Mouse (Mus musculus): ENCODE measurements around the gene Fut8. TPM values are rescaled to one million over a fixed set of nuclear protein-coding genes. Genes with fewer than 3 reads are reported as not detected.

The Fut8 gene
- polyA plus RNA-seq, 1 experiment from 2014 or later = 69.5 TPM

DNA sequence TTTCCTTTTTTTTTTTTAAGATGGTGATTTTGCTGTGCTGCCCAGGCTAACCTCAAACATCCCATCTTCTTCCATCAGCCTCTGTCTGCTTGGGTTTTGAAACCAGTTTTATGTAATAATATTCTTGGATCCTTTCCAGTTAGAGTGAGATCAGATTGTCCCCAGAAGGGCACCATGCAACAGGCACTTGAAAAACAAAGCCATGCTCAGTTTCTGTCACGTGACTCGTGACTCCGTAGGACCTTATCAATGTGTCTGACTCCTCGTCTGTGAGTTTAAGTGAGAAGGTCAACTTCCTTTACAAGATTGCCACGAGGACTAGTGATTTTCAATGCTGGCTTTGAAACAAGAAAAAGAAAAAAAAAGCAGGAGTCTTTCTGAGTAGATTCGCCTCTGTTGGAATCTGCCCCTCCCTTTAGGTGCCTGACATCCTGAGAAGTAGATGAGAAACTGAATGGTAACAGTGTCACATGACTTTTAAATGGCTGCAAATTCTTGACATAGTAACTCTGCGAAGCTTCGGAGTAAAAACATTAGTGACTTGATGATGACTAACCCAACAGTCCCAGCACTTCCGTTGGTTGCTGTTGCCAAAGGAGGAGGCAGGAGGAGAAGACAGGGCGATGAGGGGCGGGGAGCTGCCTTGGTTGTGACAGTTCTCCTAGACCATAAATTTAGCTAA is 21.3 kb upstream of the Fut8 start:
- H3K27me3 ChIP-seq (ENCODE audit: control insufficient read depth, insufficient read depth, low read depth, low read length) = no peaks in the 10 kb centered on the region
- no peak overlapping the region for H3K4me3 ChIP-seq (ENCODE audit: low read depth, low read length)
- H3K9me3 ChIP-seq (replicated peaks; ENCODE audit: control insufficient read depth, low read length, poor library complexity, severe bottlenecking) = no peaks in the 10 kb centered on the region
- no peak overlapping the region for H3K27ac ChIP-seq (ENCODE audit: low read length)
- no peaks in the 10 kb centered on the region for H3K4me1 ChIP-seq (ENCODE audit: control insufficient read depth, insufficient read depth, low read length)
- 78% methylated on average over 11 of the region's 11 CpGs for WGBS
- no peak overlapping the region for H3K9ac ChIP-seq (ENCODE audit: low read depth, low read length)
- no peak for ATAC-seq
- H3K36me3 ChIP-seq (ENCODE audit: control insufficient read depth, insufficient read depth, low read length) = no peaks in the 10 kb centered on the region
- H3K4me2 ChIP-seq (ENCODE audit: low read length) = no peak overlapping the region

DNA sequence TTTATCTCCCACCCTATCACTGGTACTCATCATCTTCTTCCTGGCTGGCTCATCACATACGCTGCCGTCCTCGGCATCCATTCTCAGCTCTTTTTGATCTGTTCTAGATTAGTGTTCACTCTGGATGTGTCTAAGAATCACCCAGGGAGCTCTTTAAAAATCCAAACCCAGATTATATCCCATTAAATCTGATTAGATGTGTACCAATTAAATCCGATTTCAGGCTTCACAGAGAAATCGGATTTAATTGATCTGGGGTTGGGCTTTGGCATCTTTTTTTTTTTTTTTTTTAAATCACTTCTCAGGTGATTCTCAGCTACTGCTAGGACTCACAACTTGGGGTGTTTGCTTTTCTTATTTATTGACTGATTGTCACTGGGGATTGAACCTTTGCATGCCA is 17.3 kb upstream of the Fut8 start:
- Histone ChIP-seq H3K4me1 (ENCODE audit: control insufficient read depth, insufficient read depth, low read length) (no peaks in the 10 kb centered on the region), H3K27ac (ENCODE audit: low read length) (no peak overlapping the region), H3K9me3 (replicated peaks; ENCODE audit: control insufficient read depth, low read length, poor library complexity, severe bottlenecking) (no peaks in the 10 kb centered on the region), H3K9ac (ENCODE audit: low read depth, low read length) (no peak overlapping the region), H3K4me3 (ENCODE audit: low read depth, low read length) (no peak overlapping the region), H3K36me3 (ENCODE audit: control insufficient read depth, insufficient read depth, low read length) (no peaks in the 10 kb centered on the region), H3K27me3 (ENCODE audit: control insufficient read depth, insufficient read depth, low read depth, low read length) (no peaks in the 10 kb centered on the region), H3K4me2 (ENCODE audit: low read length) (no peak overlapping the region)
- ATAC-seq = no peak
- 53% methylated on average over 5 of the region's 5 CpGs for WGBS

DNA sequence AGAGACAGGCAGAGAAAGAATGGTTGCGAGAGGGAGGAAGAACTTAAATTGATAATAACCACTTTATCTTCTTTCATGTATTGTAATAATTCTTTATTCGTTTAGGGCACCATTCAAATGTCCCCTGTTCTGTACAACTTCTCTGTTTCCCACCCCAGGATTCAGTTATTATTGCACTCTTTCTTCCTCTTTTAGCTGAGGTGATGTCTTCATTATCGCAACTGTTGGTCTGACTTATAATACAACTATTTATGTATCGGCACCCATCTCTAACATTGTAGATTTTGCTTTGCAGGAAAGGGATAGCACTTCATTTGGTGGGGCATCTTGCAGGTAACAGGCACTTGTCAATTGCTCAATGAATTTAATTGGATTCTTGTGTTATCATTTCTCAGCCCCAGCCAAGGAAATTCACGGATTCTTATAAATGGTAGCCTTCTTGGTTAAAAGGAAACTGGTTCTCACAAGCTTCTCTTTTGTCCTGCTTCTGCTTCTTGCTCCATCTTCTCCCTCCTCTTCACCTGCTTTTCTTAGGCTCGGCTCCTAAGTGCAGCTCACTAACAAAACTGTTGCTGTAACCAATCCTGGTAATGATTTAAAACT is 15.6 kb upstream of the Fut8 start:
- Histone ChIP-seq H3K27ac (ENCODE audit: low read length) (no peak overlapping the region), H3K4me2 (ENCODE audit: low read length) (no peak overlapping the region)

DNA sequence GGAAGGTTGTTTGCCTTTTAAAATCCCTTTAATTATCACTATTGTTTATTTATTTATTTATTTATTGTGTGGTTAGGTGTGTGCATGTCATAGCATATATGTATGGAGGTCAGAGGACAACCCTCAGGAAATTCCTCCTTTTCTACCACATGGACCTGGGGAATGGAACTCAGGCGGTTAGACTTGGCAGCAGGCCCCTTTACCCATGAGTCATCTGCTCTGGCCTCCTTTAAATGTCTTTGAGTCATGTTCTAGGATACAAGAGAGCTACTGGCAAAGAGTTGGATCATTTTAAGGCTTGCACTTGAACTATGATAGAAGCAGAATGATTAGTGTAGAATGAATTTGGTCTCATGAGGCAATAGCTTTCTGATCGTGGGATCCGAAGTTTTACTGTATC is 14.3 kb upstream of the Fut8 start:
- Histone ChIP-seq H3K9me3 (replicated peaks; ENCODE audit: control insufficient read depth, low read length, poor library complexity, severe bottlenecking) (no peaks in the 10 kb centered on the region), H3K36me3 (ENCODE audit: control insufficient read depth, insufficient read depth, low read length) (no peaks in the 10 kb centered on the region), H3K27me3 (ENCODE audit: control insufficient read depth, insufficient read depth, low read depth, low read length) (no peaks in the 10 kb centered on the region), H3K4me1 (ENCODE audit: control insufficient read depth, insufficient read depth, low read length) (no peaks in the 10 kb centered on the region), H3K4me3 (ENCODE audit: low read depth, low read length) (no peak overlapping the region), H3K9ac (ENCODE audit: low read depth, low read length) (no peak overlapping the region), H3K4me2 (ENCODE audit: low read length) (no peak overlapping the region), H3K27ac (ENCODE audit: low read length) (no peak overlapping the region)
- ATAC-seq = no peak
- WGBS = 92% methylated on average over 3 of the region's 3 CpGs

More for the DNA sequence above, 15.6 kb upstream of the Fut8 start:
- WGBS = 84% methylated on average over 6 of the region's 6 CpGs
- Histone ChIP-seq H3K36me3 (ENCODE audit: control insufficient read depth, insufficient read depth, low read length) (no peaks in the 10 kb centered on the region), H3K4me1 (ENCODE audit: control insufficient read depth, insufficient read depth, low read length) (no peaks in the 10 kb centered on the region), H3K4me3 (ENCODE audit: low read depth, low read length) (no peak overlapping the region), H3K9ac (ENCODE audit: low read depth, low read length) (no peak overlapping the region), H3K27me3 (ENCODE audit: control insufficient read depth, insufficient read depth, low read depth, low read length) (no peaks in the 10 kb centered on the region), H3K9me3 (replicated peaks; ENCODE audit: control insufficient read depth, low read length, poor library complexity, severe bottlenecking) (no peaks in the 10 kb centered on the region)
- ATAC-seq = no peak

DNA sequence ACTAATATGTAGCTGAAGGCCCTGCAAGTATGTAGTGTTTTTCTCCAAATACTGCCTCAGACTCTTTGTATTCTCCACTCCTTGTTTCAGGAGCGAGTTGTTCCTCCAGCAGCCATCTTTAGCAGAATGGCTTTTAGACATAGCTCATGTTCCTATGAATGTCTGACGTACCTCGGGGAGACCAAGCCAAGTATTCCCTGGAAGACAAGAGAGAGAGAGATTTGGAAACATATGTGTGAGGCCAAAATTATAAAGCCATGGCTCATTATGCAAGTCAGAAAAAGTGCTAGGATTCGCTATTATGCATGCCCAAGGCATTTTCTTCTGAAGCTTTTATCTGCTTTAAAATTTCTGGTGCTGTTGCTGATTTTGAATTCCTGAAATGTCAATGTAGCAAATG is 13.8 kb upstream of the Fut8 start:
- WGBS = 64% methylated on average over 4 of the region's 4 CpGs
- H3K9me3 ChIP-seq (replicated peaks; ENCODE audit: control insufficient read depth, low read length, poor library complexity, severe bottlenecking) = no peaks in the 10 kb centered on the region
- H3K4me1 ChIP-seq (ENCODE audit: control insufficient read depth, insufficient read depth, low read length) = no peaks in the 10 kb centered on the region
- no peak for ATAC-seq
- no peak overlapping the region for H3K4me3 ChIP-seq (ENCODE audit: low read depth, low read length)
- H3K27ac ChIP-seq (ENCODE audit: low read length) = 0 out of 2 replicates have a peak overlapping the region, but pooled peaks have one; percentile 53
- no peak overlapping the region for H3K9ac ChIP-seq (ENCODE audit: low read depth, low read length)
- no peaks in the 10 kb centered on the region for H3K27me3 ChIP-seq (ENCODE audit: control insufficient read depth, insufficient read depth, low read depth, low read length)
- H3K36me3 ChIP-seq (ENCODE audit: control insufficient read depth, insufficient read depth, low read length) = no peaks in the 10 kb centered on the region
- no peak overlapping the region for H3K4me2 ChIP-seq (ENCODE audit: low read length)

DNA sequence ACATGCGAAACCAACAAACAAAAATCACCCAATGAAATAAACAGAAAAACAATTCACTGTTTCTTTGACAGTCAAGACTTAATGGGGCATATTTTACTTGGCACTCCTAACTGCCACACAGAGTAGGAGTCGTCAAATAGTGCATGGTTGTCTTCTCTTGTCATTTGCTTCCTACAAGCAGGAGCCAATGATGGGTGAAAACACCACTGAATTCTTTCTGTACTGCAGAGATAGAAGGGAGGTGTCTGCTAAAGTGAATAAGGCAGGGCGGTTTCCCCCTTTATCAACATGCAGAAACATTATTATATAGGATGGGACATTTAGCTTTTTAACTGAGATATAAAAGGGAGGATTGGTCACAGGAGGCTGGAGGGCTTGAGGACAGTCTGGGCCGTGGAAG is 13.0 kb upstream of the Fut8 start:
- no peak overlapping the region for H3K4me2 ChIP-seq (ENCODE audit: low read length)
- no peak overlapping the region for H3K27ac ChIP-seq (ENCODE audit: low read length)
- H3K27me3 ChIP-seq (ENCODE audit: control insufficient read depth, insufficient read depth, low read depth, low read length) = no peaks in the 10 kb centered on the region
- 71% methylated on average over 4 of the region's 4 CpGs for WGBS
- H3K4me3 ChIP-seq (ENCODE audit: low read depth, low read length) = no peak overlapping the region
- H3K9me3 ChIP-seq (replicated peaks; ENCODE audit: control insufficient read depth, low read length, poor library complexity, severe bottlenecking) = no peaks in the 10 kb centered on the region
- H3K4me1 ChIP-seq (ENCODE audit: control insufficient read depth, insufficient read depth, low read length) = no peaks in the 10 kb centered on the region
- no peaks in the 10 kb centered on the region for H3K36me3 ChIP-seq (ENCODE audit: control insufficient read depth, insufficient read depth, low read length)
- ATAC-seq = no peak
- H3K9ac ChIP-seq (ENCODE audit: low read depth, low read length) = no peak overlapping the region

DNA sequence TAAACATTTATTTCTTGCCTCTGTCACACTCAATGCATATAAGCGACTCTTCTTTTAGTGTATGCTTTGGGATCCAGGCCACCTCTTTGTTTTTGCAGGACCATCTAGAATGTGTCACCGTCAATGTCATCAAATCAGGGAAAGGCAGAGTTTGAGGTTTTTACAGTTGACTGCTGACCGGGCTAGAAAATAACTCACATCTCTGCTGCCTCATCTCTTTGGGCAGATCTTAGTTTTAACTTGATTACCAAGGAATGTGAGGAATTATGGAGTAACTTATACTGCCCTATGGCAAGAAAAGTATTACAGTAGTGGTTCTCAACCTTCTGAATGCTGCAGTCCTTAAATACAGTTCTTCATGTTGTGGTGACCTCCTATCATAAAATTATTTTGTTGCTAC is 12.2 kb upstream of the Fut8 start:
- no peaks in the 10 kb centered on the region for H3K9me3 ChIP-seq (replicated peaks; ENCODE audit: control insufficient read depth, low read length, poor library complexity, severe bottlenecking)
- 83% methylated on average over 3 of the region's 3 CpGs for WGBS
- H3K27ac ChIP-seq (ENCODE audit: low read length) = no peak overlapping the region
- no peak overlapping the region for H3K4me2 ChIP-seq (ENCODE audit: low read length)
- H3K4me3 ChIP-seq (ENCODE audit: low read depth, low read length) = no peak overlapping the region
- no peak for ATAC-seq
- no peak overlapping the region for H3K9ac ChIP-seq (ENCODE audit: low read depth, low read length)
- no peaks in the 10 kb centered on the region for H3K4me1 ChIP-seq (ENCODE audit: control insufficient read depth, insufficient read depth, low read length)
- H3K36me3 ChIP-seq (ENCODE audit: control insufficient read depth, insufficient read depth, low read length) = no peaks in the 10 kb centered on the region
- H3K27me3 ChIP-seq (ENCODE audit: control insufficient read depth, insufficient read depth, low read depth, low read length) = no peaks in the 10 kb centered on the region

DNA sequence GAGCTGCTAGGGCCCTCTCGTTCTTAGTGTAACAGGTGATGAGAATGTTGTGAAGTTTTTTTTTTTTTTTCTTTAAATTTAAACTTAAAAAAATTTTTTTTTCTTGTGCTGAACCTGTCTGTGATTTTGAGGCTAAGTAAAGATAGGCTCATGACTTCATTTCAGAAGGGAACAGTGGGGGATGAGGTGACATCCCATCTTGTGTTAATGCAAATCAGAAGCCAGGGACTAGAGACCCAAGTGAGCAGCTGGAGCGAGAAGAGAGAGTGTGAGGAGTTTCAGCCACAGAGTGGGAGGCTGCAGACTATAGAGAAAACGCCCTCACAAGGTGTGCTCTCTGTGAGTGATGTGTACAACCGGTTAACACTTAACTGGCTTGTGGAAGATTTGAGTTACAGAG is 2.0 kb upstream of the Fut8 start:
- Histone ChIP-seq H3K4me2 (ENCODE audit: low read length) (no peak overlapping the region), H3K27ac (ENCODE audit: low read length) (no peak overlapping the region), H3K4me1 (ENCODE audit: control insufficient read depth, insufficient read depth, low read length) (peaks cover 7% of the 10 kb centered on the region), H3K4me3 (ENCODE audit: low read depth, low read length) (no peak overlapping the region), H3K9me3 (replicated peaks; ENCODE audit: control insufficient read depth, low read length, poor library complexity, severe bottlenecking) (no peaks in the 10 kb centered on the region), H3K27me3 (ENCODE audit: control insufficient read depth, insufficient read depth, low read depth, low read length) (no peaks in the 10 kb centered on the region), H3K36me3 (ENCODE audit: control insufficient read depth, insufficient read depth, low read length) (no peaks in the 10 kb centered on the region), H3K9ac (ENCODE audit: low read depth, low read length) (no peak overlapping the region)
- ATAC-seq = no peak
- WGBS = 70% methylated on average over 4 of the region's 4 CpGs

DNA sequence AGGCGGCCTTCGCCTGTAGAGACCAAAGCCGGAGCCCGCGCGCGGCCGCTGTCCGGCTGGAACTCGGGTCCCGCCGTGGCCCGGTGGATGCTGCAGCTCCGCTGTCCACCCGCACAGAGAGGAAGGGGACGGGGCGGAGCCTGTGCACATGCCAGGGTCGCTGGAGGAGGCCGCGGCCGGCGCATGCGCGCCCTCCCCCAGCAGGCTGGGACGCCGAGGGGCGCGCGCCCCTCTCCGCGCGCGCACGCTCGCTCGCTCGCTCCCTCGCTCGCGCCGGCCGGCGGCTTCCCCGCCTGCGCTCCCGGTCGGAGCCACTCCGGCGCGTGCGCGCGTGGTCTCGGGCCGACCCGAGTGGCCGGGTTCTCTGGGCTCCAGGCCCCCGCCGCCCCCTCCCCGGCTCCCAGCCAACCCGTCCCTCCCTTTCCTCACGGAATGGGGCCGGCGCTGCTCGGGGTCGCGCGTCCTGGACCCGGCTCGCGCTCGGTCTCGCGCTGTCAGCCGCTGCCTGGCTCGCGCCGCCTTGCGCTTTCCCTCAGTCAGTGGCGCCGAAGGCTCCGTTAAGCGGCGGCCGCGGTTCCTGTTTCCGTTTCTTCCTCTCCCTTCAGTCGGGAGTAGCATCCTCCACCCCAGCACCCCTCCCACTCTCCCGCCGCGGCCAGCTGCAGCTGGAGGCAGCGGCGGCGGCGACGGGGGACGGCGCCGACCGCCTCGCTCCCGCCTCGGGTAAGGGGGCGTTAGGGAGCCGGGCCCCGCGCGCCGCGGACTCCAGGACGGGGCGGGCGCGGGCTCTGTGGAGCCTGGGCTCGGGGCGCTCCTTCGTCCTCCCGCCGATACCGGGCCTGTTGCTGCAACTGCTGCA is 835 bp downstream of the Fut8 start:
- Histone ChIP-seq H3K27me3 (ENCODE audit: control insufficient read depth, insufficient read depth, low read depth, low read length) (no peaks in the 10 kb centered on the region), H3K27ac (ENCODE audit: low read length) (peak overlapping the region; percentile 98), H3K36me3 (ENCODE audit: control insufficient read depth, insufficient read depth, low read length) (no peaks in the 10 kb centered on the region), H3K4me2 (ENCODE audit: low read length) (peak overlapping the region; percentile 64), H3K9ac (ENCODE audit: low read depth, low read length) (peak overlapping the region; percentile 76), H3K9me3 (replicated peaks; ENCODE audit: control insufficient read depth, low read length, poor library complexity, severe bottlenecking) (no peaks in the 10 kb centered on the region), H3K4me3 (ENCODE audit: low read depth, low read length) (peak overlapping the region; percentile 89), H3K4me1 (ENCODE audit: control insufficient read depth, insufficient read depth, low read length) (peaks cover 9% of the 10 kb centered on the region)
- ATAC-seq = peak; percentile 98
- WGBS = under 1% methylated on average over 84 of the region's 120 CpGs

Measured in midbrain, embryonic 16.5 days (tissue).